Mouse (Mus musculus): ENCODE results near the gene Sec61a1. TPM values are rescaled to one million over a fixed set of nuclear protein-coding genes. Genes with fewer than 3 reads are reported as not detected.

Gene Sec61a1
- polyA plus RNA-seq, 1 experiment: 83.4 TPM

- no peak overlapping the region for H3K27ac ChIP-seq (ENCODE audit: insufficient read depth, low read depth, low read length)
- peaks cover 7% of the 10 kb centered on the region; the same call in 1 of the 2 replicates for H3K4me1 ChIP-seq (ENCODE audit: control insufficient read depth, insufficient read depth, low read length)
- TF ChIP-seq POLR2A (IDR thresholded peaks at IDR 0.05; ENCODE audit: borderline replicate concordance, low read depth, low read length) (no peak), CTCF (IDR thresholded peaks at IDR 0.05; ENCODE audit: low read depth, low read length) (no peak)
- no peak overlapping the region for H3K4me3 ChIP-seq (ENCODE audit: insufficient read depth, low read length)
Measured at GRCm38 (mm10) chr6:88469878-88470277, 48.8 kb downstream of the Sec61a1 start.

- TF ChIP-seq POLR2A (IDR thresholded peaks at IDR 0.05; ENCODE audit: borderline replicate concordance, low read depth, low read length): no peak
- no peak for TF ChIP-seq CTCF (IDR thresholded peaks at IDR 0.05; ENCODE audit: low read depth, low read length)
Measured at GRCm38 (mm10) chr6:88465181-88465920, 53.4 kb downstream of the Sec61a1 start, which contains the start of gene Ruvbl1. TSS of gene Ruvbl1 (plus strand) at chr6:88465409.

GRCm38 (mm10) chr6:88454545-88454944 is 64.2 kb downstream of the Sec61a1 start:
- Histone ChIP-seq H3K27ac (ENCODE audit: insufficient read depth, low read depth, low read length) (no peak overlapping the region), H3K4me1 (ENCODE audit: control insufficient read depth, insufficient read depth, low read length) (no peaks in the 10 kb centered on the region), H3K4me3 (ENCODE audit: insufficient read depth, low read length) (no peak overlapping the region)
- TF ChIP-seq POLR2A (IDR thresholded peaks at IDR 0.05; ENCODE audit: borderline replicate concordance, low read depth, low read length) (no peak), CTCF (IDR thresholded peaks at IDR 0.05; ENCODE audit: low read depth, low read length) (no peak)

More at GRCm38 (mm10) chr6:88465181-88465920, 53.4 kb downstream of the Sec61a1 start, which contains the start of gene Ruvbl1:
- H3K4me3 ChIP-seq (ENCODE audit: insufficient read depth, low read length): peak within 1 kb of the TSS; percentile 61
- H3K4me1 ChIP-seq (ENCODE audit: control insufficient read depth, insufficient read depth, low read length): peaks cover 9% of the 10 kb centered on the region; the same call in 1 of the 2 replicates
- H3K27ac ChIP-seq (ENCODE audit: insufficient read depth, low read depth, low read length): no peak within 1 kb of the TSS

Other genes with a start within 250 kb of the Sec61a1 start
- gene Eefsec, start 72.4 kb downstream of the Sec61a1 start, polyA plus RNA-seq (2012; ENCODE audit: insufficient read depth, insufficient read length, missing spikeins): 8.5 and 10.0 TPM in 2 replicates
- gene Ruvbl1, start 53.5 kb downstream of the Sec61a1 start, polyA plus RNA-seq (2012; ENCODE audit: insufficient read depth, insufficient read length, missing spikeins): 18.3 and 20.2 TPM in 2 replicates
- gene Kbtbd12, start 119.0 kb upstream of the Sec61a1 start, polyA plus RNA-seq (2012; ENCODE audit: insufficient read depth, insufficient read length, missing spikeins): not detected in 2 replicates
- gene Mgll, start 205.5 kb upstream of the Sec61a1 start, polyA plus RNA-seq (2012; ENCODE audit: insufficient read depth, insufficient read length, missing spikeins): 0.20 TPM in 1 of 2 replicates, not detected in the other